Mouse (Mus musculus) midbrain, embryonic 10.5 days (tissue): Measurements from ENCODE around the gene Ndufa10. TPM values are rescaled to one million over a fixed set of nuclear protein-coding genes. Genes with fewer than 3 reads are reported as not detected.
A peak's percentile ranks its signal among the peaks of the same experiment; 100 is the strongest.

ENCODE experiments used
- DNase-seq: peaks from one replicate; pipeline ENCODE4 v3.0.0-alpha.2; 2017; ENCODE audit warnings: low spot score
- H3K27ac ChIP-seq: fragments of 300-500 bp; sonication (generic); replicated peaks from 2 replicates; pipeline ENCODE4 v1.5.1; 2016; ENCODE audit warnings: mild to moderate bottlenecking
- H3K27me3 ChIP-seq: fragments of 300-500 bp; sonication (generic); 2 replicates; pipeline ENCODE4 v1.6.1; 2016; ENCODE audit warnings: low read depth, mild to moderate bottlenecking; ENCODE audit not compliant: poor library complexity, severe bottlenecking
- H3K36me3 ChIP-seq: fragments of 300-500 bp; sonication (generic); 2 replicates; pipeline ENCODE4 v1.6.1; 2016; ENCODE audit warnings: mild to moderate bottlenecking, moderate library complexity
- H3K4me1 ChIP-seq: fragments of 300-500 bp; sonication (generic); 2 replicates; pipeline ENCODE4 v1.6.1; 2016
- H3K4me3 ChIP-seq: fragments of 300-500 bp; sonication (generic); 2 replicates; pipeline ENCODE4 v1.5.1; 2016; ENCODE audit warnings: mild to moderate bottlenecking, moderate library complexity
- H3K9me3 ChIP-seq: fragments of 300-500 bp; sonication (generic); replicated peaks from 2 replicates; pipeline ENCODE4 v1.6.1; 2016; ENCODE audit warnings: mild to moderate bottlenecking
- WGBS: fragments of 180-500 bp; shearing (Covaris S2); methylation state at CpG from one replicate; pipeline ENCODE4 v1.1.7; 2016; 5-methylcytosine and 5-hydroxymethylcytosine counted together
- polyA plus RNA-seq: library from polyadenylated mRNA; unstranded; fragments of >200 nt; fragmentation: Nextera tagmentation; extraction: Ambion mirVana; gene quantifications from 2 replicates; pipeline ENCODE4 v1.2.1, GENCODE M21; 2016

Ndufa10 gene
- polyA plus RNA-seq, 1 experiment from 2014 or later: 298 TPM

GRCm38 (mm10) chr1:92453751-92454445 lies 19.8 kb downstream of the Ndufa10 start:
- Histone ChIP-seq H3K4me3 (no peak overlapping the region), H3K9me3 (peaks cover 8% of the 10 kb centered on the region; the same call in 1 of the 2 replicates), H3K27me3 (no peaks in the 10 kb centered on the region), H3K4me1 (no peaks in the 10 kb centered on the region), H3K36me3 (peaks cover 97% of the 10 kb centered on the region), H3K27ac (no peak overlapping the region)
- no peak for DNase-seq
- 78% methylated on average over 8 of the region's 8 CpGs for WGBS

- Histone ChIP-seq H3K4me3 (no peak overlapping the region), H3K27me3 (no peaks in the 10 kb centered on the region), H3K36me3 (peaks cover 97% of the 10 kb centered on the region), H3K9me3 (no peaks in the 10 kb centered on the region), H3K27ac (no peak overlapping the region), H3K4me1 (no peaks in the 10 kb centered on the region)
- DNase-seq: no peak
- WGBS: 86% methylated on average over 3 of the region's 3 CpGs
Observed at GRCm38 (mm10) chr1:92448293-92448692, 25.4 kb downstream of the Ndufa10 start.

- Histone ChIP-seq H3K36me3 (peaks cover 87% of the 10 kb centered on the region), H3K27ac (no peak overlapping the region), H3K4me1 (peaks cover 14% of the 10 kb centered on the region; the same call in 1 of the 2 replicates), H3K4me3 (no peak overlapping the region), H3K9me3 (no peaks in the 10 kb centered on the region), H3K27me3 (no peaks in the 10 kb centered on the region)
- no peak for DNase-seq
- 60% methylated on average over 6 of the region's 6 CpGs for WGBS
Observed at GRCm38 (mm10) chr1:92441453-92442063, 32.1 kb downstream of the Ndufa10 start.

GRCm38 (mm10) chr1:92440066-92440750 lies 33.5 kb downstream of the Ndufa10 start:
- WGBS: 91% methylated on average over 9 of the region's 9 CpGs
- no peak for DNase-seq
- Histone ChIP-seq H3K27me3 (no peaks in the 10 kb centered on the region), H3K4me3 (no peak overlapping the region), H3K4me1 (peaks cover 14% of the 10 kb centered on the region; the same call in 1 of the 2 replicates), H3K27ac (no peak overlapping the region), H3K9me3 (no peaks in the 10 kb centered on the region), H3K36me3 (peaks cover 73% of the 10 kb centered on the region)

GRCm38 (mm10) chr1:92437678-92438271 lies 35.9 kb downstream of the Ndufa10 start:
- H3K27ac ChIP-seq: no peak overlapping the region
- WGBS: 67% methylated on average over 9 of the region's 9 CpGs

GRCm38 (mm10) chr1:92436831-92437321 lies 36.8 kb downstream of the Ndufa10 start:
- Histone ChIP-seq H3K4me3 (no peak overlapping the region), H3K27ac (peak overlapping the region; percentile 9; the same call in 1 of the 2 replicates), H3K9me3 (no peaks in the 10 kb centered on the region), H3K36me3 (peaks cover 41% of the 10 kb centered on the region), H3K4me1 (peaks cover 20% of the 10 kb centered on the region), H3K27me3 (no peaks in the 10 kb centered on the region)
- WGBS: 61% methylated on average over 4 of the region's 4 CpGs
- no peak for DNase-seq

More at GRCm38 (mm10) chr1:92437678-92438271, 35.9 kb downstream of the Ndufa10 start:
- DNase-seq: no peak
- Histone ChIP-seq H3K9me3 (no peaks in the 10 kb centered on the region), H3K4me1 (peaks cover 14% of the 10 kb centered on the region; the same call in 1 of the 2 replicates), H3K36me3 (peaks cover 50% of the 10 kb centered on the region), H3K4me3 (no peak overlapping the region), H3K27me3 (no peaks in the 10 kb centered on the region)

- Histone ChIP-seq H3K27me3 (no peaks in the 10 kb centered on the region), H3K27ac (no peak overlapping the region), H3K36me3 (peaks cover 25% of the 10 kb centered on the region), H3K9me3 (no peaks in the 10 kb centered on the region), H3K4me3 (no peak overlapping the region), H3K4me1 (peaks cover 24% of the 10 kb centered on the region)
- DNase-seq: no peak
- WGBS: 83% methylated on average over 1 of the region's 1 CpGs
Observed at GRCm38 (mm10) chr1:92434986-92435385, 38.7 kb downstream of the Ndufa10 start.

- peaks cover 3% of the 10 kb centered on the region for H3K36me3 ChIP-seq
- H3K27ac ChIP-seq: no peak overlapping the region
- no peaks in the 10 kb centered on the region for H3K27me3 ChIP-seq
- WGBS: 78% methylated on average over 9 of the region's 9 CpGs
- H3K9me3 ChIP-seq: no peaks in the 10 kb centered on the region
- no peak for DNase-seq
- peaks cover 19% of the 10 kb centered on the region for H3K4me1 ChIP-seq
- H3K4me3 ChIP-seq: no peak overlapping the region
Observed at GRCm38 (mm10) chr1:92432791-92433190, 40.9 kb downstream of the Ndufa10 start.

- H3K36me3 ChIP-seq: no peaks in the 10 kb centered on the region
- H3K27ac ChIP-seq: peak overlapping the region; percentile 72
- H3K27me3 ChIP-seq: no peaks in the 10 kb centered on the region
- 59% methylated on average over 4 of the region's 4 CpGs for WGBS
- H3K4me3 ChIP-seq: no peak overlapping the region
- no peaks in the 10 kb centered on the region for H3K9me3 ChIP-seq
- H3K4me1 ChIP-seq: peaks cover 15% of the 10 kb centered on the region
- peak; percentile 15 for DNase-seq
Observed at GRCm38 (mm10) chr1:92432098-92432497, 41.6 kb downstream of the Ndufa10 start.

GRCm38 (mm10) chr1:92431420-92431819 lies 42.2 kb downstream of the Ndufa10 start:
- WGBS: 89% methylated on average over 3 of the region's 3 CpGs
- no peak overlapping the region for H3K4me3 ChIP-seq
- H3K27me3 ChIP-seq: no peaks in the 10 kb centered on the region
- peaks cover 10% of the 10 kb centered on the region for H3K4me1 ChIP-seq
- no peak for DNase-seq
- H3K27ac ChIP-seq: peak overlapping the region; percentile 55; the same call in 1 of the 2 replicates
- H3K9me3 ChIP-seq: no peaks in the 10 kb centered on the region
- no peaks in the 10 kb centered on the region for H3K36me3 ChIP-seq

- 86% methylated on average over 1 of the region's 1 CpGs for whole genome bisulfite sequencing
- no peak for DNase-seq
Observed at GRCm38 (mm10) chr1:92430991-92431390, 42.7 kb downstream of the Ndufa10 start.

GRCm38 (mm10) chr1:92424714-92425113 lies 48.9 kb downstream of the Ndufa10 start:
- no peak for DNase-seq
- Histone ChIP-seq H3K27ac (peak overlapping the region; percentile 5; the same call in 1 of the 2 replicates), H3K9me3 (no peaks in the 10 kb centered on the region), H3K36me3 (no peaks in the 10 kb centered on the region), H3K4me1 (no peaks in the 10 kb centered on the region), H3K27me3 (no peaks in the 10 kb centered on the region), H3K4me3 (no peak overlapping the region)
- WGBS: 75% methylated on average over 7 of the region's 7 CpGs

More at GRCm38 (mm10) chr1:92430991-92431390, 42.7 kb downstream of the Ndufa10 start:
- Histone ChIP-seq H3K9me3 (no peaks in the 10 kb centered on the region), H3K4me1 (peaks cover 10% of the 10 kb centered on the region), H3K4me3 (no peak overlapping the region), H3K27me3 (no peaks in the 10 kb centered on the region), H3K27ac (no peak overlapping the region), H3K36me3 (no peaks in the 10 kb centered on the region)
